Mouse (Mus musculus): ENCODE measurements around the gene 4930402H24Rik. TPM values are rescaled to one million over a fixed set of nuclear protein-coding genes. Genes with fewer than 3 reads are reported as not detected.

4930402H24Rik gene
- polyA plus RNA-seq, 1 experiment from 2014 or later = 47.8 TPM

- Histone ChIP-seq H3K27ac (ENCODE audit: low read depth, low read length) (no peak overlapping the region), H3K36me3 (ENCODE audit: control insufficient read depth, insufficient read depth, low read length) (peaks cover 27% of the 10 kb centered on the region), H3K4me1 (ENCODE audit: control insufficient read depth, insufficient read depth, low read length) (no peaks in the 10 kb centered on the region), H3K4me2 (no peak overlapping the region), H3K4me3 (ENCODE audit: low read depth, low read length) (no peak overlapping the region), H3K9ac (ENCODE audit: low read depth, low read length) (no peak overlapping the region), H3K27me3 (ENCODE audit: control insufficient read depth, insufficient read depth, low read length) (no peaks in the 10 kb centered on the region), H3K9me3 (replicated peaks; ENCODE audit: control insufficient read depth, low read length) (no peaks in the 10 kb centered on the region)
- ATAC-seq (replicated peaks; ENCODE audit: insufficient number of reproducible peaks, low FRiP score, low TSS enrichment) = no peak
- WGBS (ENCODE audit: insufficient replicate concordance) = 84% methylated on average over 8 of the region's 8 CpGs
Measured at GRCm38 (mm10) chr2:130789039-130789438, 117.2 kb downstream of the 4930402H24Rik start.

GRCm38 (mm10) chr2:130784939-130785338 lies 121.3 kb downstream of the 4930402H24Rik start:
- Histone ChIP-seq H3K4me2 (no peak overlapping the region), H3K36me3 (ENCODE audit: control insufficient read depth, insufficient read depth, low read length) (peaks cover 33% of the 10 kb centered on the region), H3K27me3 (ENCODE audit: control insufficient read depth, insufficient read depth, low read length) (no peaks in the 10 kb centered on the region), H3K4me3 (ENCODE audit: low read depth, low read length) (no peak overlapping the region), H3K4me1 (ENCODE audit: control insufficient read depth, insufficient read depth, low read length) (no peaks in the 10 kb centered on the region), H3K27ac (ENCODE audit: low read depth, low read length) (no peak overlapping the region), H3K9ac (ENCODE audit: low read depth, low read length) (no peak overlapping the region), H3K9me3 (replicated peaks; ENCODE audit: control insufficient read depth, low read length) (no peaks in the 10 kb centered on the region)
- WGBS (ENCODE audit: insufficient replicate concordance) = 62% methylated on average over 3 of the region's 3 CpGs
- no peak for ATAC-seq (replicated peaks; ENCODE audit: insufficient number of reproducible peaks, low FRiP score, low TSS enrichment)

- Histone ChIP-seq H3K9ac (ENCODE audit: low read depth, low read length) (no peak overlapping the region), H3K9me3 (replicated peaks; ENCODE audit: control insufficient read depth, low read length) (no peaks in the 10 kb centered on the region), H3K4me3 (ENCODE audit: low read depth, low read length) (no peak overlapping the region), H3K4me2 (no peak overlapping the region), H3K27ac (ENCODE audit: low read depth, low read length) (no peak overlapping the region), H3K4me1 (ENCODE audit: control insufficient read depth, insufficient read depth, low read length) (no peaks in the 10 kb centered on the region), H3K27me3 (ENCODE audit: control insufficient read depth, insufficient read depth, low read length) (no peaks in the 10 kb centered on the region), H3K36me3 (ENCODE audit: control insufficient read depth, insufficient read depth, low read length) (peaks cover 38% of the 10 kb centered on the region)
- 71% methylated on average over 2 of the region's 2 CpGs for WGBS (ENCODE audit: insufficient replicate concordance)
- ATAC-seq (replicated peaks; ENCODE audit: insufficient number of reproducible peaks, low FRiP score, low TSS enrichment) = no peak
Measured at GRCm38 (mm10) chr2:130780615-130781303, 125.4 kb downstream of the 4930402H24Rik start.

GRCm38 (mm10) chr2:130779935-130780334 lies 126.3 kb downstream of the 4930402H24Rik start:
- no peak for ATAC-seq (replicated peaks; ENCODE audit: insufficient number of reproducible peaks, low FRiP score, low TSS enrichment)
- H3K9me3 ChIP-seq (replicated peaks; ENCODE audit: control insufficient read depth, low read length) = no peaks in the 10 kb centered on the region
- H3K4me2 ChIP-seq = no peak overlapping the region
- H3K36me3 ChIP-seq (ENCODE audit: control insufficient read depth, insufficient read depth, low read length) = peaks cover 39% of the 10 kb centered on the region
- 58% methylated on average over 1 of the region's 1 CpGs for WGBS (ENCODE audit: insufficient replicate concordance)
- no peaks in the 10 kb centered on the region for H3K4me1 ChIP-seq (ENCODE audit: control insufficient read depth, insufficient read depth, low read length)
- no peak overlapping the region for H3K27ac ChIP-seq (ENCODE audit: low read depth, low read length)
- H3K9ac ChIP-seq (ENCODE audit: low read depth, low read length) = no peak overlapping the region
- H3K4me3 ChIP-seq (ENCODE audit: low read depth, low read length) = no peak overlapping the region
- no peaks in the 10 kb centered on the region for H3K27me3 ChIP-seq (ENCODE audit: control insufficient read depth, insufficient read depth, low read length)

- Histone ChIP-seq H3K27me3 (ENCODE audit: control insufficient read depth, insufficient read depth, low read length) (no peaks in the 10 kb centered on the region), H3K9ac (ENCODE audit: low read depth, low read length) (no peak overlapping the region), H3K4me3 (ENCODE audit: low read depth, low read length) (no peak overlapping the region), H3K36me3 (ENCODE audit: control insufficient read depth, insufficient read depth, low read length) (peaks cover 27% of the 10 kb centered on the region), H3K4me1 (ENCODE audit: control insufficient read depth, insufficient read depth, low read length) (no peaks in the 10 kb centered on the region), H3K9me3 (replicated peaks; ENCODE audit: control insufficient read depth, low read length) (no peaks in the 10 kb centered on the region), H3K27ac (ENCODE audit: low read depth, low read length) (no peak overlapping the region), H3K4me2 (no peak overlapping the region)
- ATAC-seq (replicated peaks; ENCODE audit: insufficient number of reproducible peaks, low FRiP score, low TSS enrichment) = no peak
- WGBS (ENCODE audit: insufficient replicate concordance) = 59% methylated on average over 7 of the region's 7 CpGs
Measured at GRCm38 (mm10) chr2:130776610-130777009, 129.6 kb downstream of the 4930402H24Rik start.

GRCm38 (mm10) chr2:130767483-130767882 lies 138.7 kb downstream of the 4930402H24Rik start:
- Histone ChIP-seq H3K27me3 (ENCODE audit: control insufficient read depth, insufficient read depth, low read length) (no peaks in the 10 kb centered on the region), H3K4me2 (no peak overlapping the region), H3K9me3 (replicated peaks; ENCODE audit: control insufficient read depth, low read length) (no peaks in the 10 kb centered on the region), H3K27ac (ENCODE audit: low read depth, low read length) (no peak overlapping the region), H3K4me3 (ENCODE audit: low read depth, low read length) (no peak overlapping the region), H3K9ac (ENCODE audit: low read depth, low read length) (no peak overlapping the region), H3K36me3 (ENCODE audit: control insufficient read depth, insufficient read depth, low read length) (peaks cover 39% of the 10 kb centered on the region), H3K4me1 (ENCODE audit: control insufficient read depth, insufficient read depth, low read length) (no peaks in the 10 kb centered on the region)
- WGBS (ENCODE audit: insufficient replicate concordance) = 57% methylated on average over 2 of the region's 2 CpGs
- ATAC-seq (replicated peaks; ENCODE audit: insufficient number of reproducible peaks, low FRiP score, low TSS enrichment) = no peak

- no peaks in the 10 kb centered on the region for H3K4me1 ChIP-seq (ENCODE audit: control insufficient read depth, insufficient read depth, low read length)
- ATAC-seq (replicated peaks; ENCODE audit: insufficient number of reproducible peaks, low FRiP score, low TSS enrichment) = no peak
- H3K36me3 ChIP-seq (ENCODE audit: control insufficient read depth, insufficient read depth, low read length) = peaks cover 36% of the 10 kb centered on the region
- no peaks in the 10 kb centered on the region for H3K27me3 ChIP-seq (ENCODE audit: control insufficient read depth, insufficient read depth, low read length)
- H3K4me2 ChIP-seq = no peak overlapping the region
- H3K27ac ChIP-seq (ENCODE audit: low read depth, low read length) = no peak overlapping the region
- no peak overlapping the region for H3K4me3 ChIP-seq (ENCODE audit: low read depth, low read length)
- no peak overlapping the region for H3K9ac ChIP-seq (ENCODE audit: low read depth, low read length)
- WGBS (ENCODE audit: insufficient replicate concordance) = 78% methylated on average over 3 of the region's 3 CpGs
- H3K9me3 ChIP-seq (replicated peaks; ENCODE audit: control insufficient read depth, low read length) = no peaks in the 10 kb centered on the region
Measured at GRCm38 (mm10) chr2:130765396-130765795, 140.8 kb downstream of the 4930402H24Rik start.

GRCm38 (mm10) chr2:130760876-130761275 lies 145.3 kb downstream of the 4930402H24Rik start:
- Histone ChIP-seq H3K27ac (ENCODE audit: low read depth, low read length) (no peak overlapping the region), H3K9ac (ENCODE audit: low read depth, low read length) (no peak overlapping the region), H3K27me3 (ENCODE audit: control insufficient read depth, insufficient read depth, low read length) (no peaks in the 10 kb centered on the region), H3K4me3 (ENCODE audit: low read depth, low read length) (no peak overlapping the region), H3K9me3 (replicated peaks; ENCODE audit: control insufficient read depth, low read length) (no peaks in the 10 kb centered on the region), H3K4me2 (no peak overlapping the region), H3K4me1 (ENCODE audit: control insufficient read depth, insufficient read depth, low read length) (0 out of 2 replicates have a peak, but pooled peaks cover 3% of the 10 kb centered on the region), H3K36me3 (ENCODE audit: control insufficient read depth, insufficient read depth, low read length) (peaks cover 24% of the 10 kb centered on the region)
- 91% methylated on average over 6 of the region's 6 CpGs for WGBS (ENCODE audit: insufficient replicate concordance)
- ATAC-seq (replicated peaks; ENCODE audit: insufficient number of reproducible peaks, low FRiP score, low TSS enrichment) = no peak

- H3K4me1 ChIP-seq (ENCODE audit: control insufficient read depth, insufficient read depth, low read length) = 0 out of 2 replicates have a peak, but pooled peaks cover 3% of the 10 kb centered on the region
- no peak overlapping the region for H3K4me2 ChIP-seq
- no peak for ATAC-seq (replicated peaks; ENCODE audit: insufficient number of reproducible peaks, low FRiP score, low TSS enrichment)
- peaks cover 9% of the 10 kb centered on the region; the same call in 1 of the 2 replicates for H3K36me3 ChIP-seq (ENCODE audit: control insufficient read depth, insufficient read depth, low read length)
- no peak overlapping the region for H3K9ac ChIP-seq (ENCODE audit: low read depth, low read length)
- 48% methylated on average over 7 of the region's 7 CpGs for WGBS (ENCODE audit: insufficient replicate concordance)
- H3K4me3 ChIP-seq (ENCODE audit: low read depth, low read length) = no peak overlapping the region
- H3K27ac ChIP-seq (ENCODE audit: low read depth, low read length) = no peak overlapping the region
- no peaks in the 10 kb centered on the region for H3K9me3 ChIP-seq (replicated peaks; ENCODE audit: control insufficient read depth, low read length)
- no peaks in the 10 kb centered on the region for H3K27me3 ChIP-seq (ENCODE audit: control insufficient read depth, insufficient read depth, low read length)
Measured at GRCm38 (mm10) chr2:130755061-130755607, 151.1 kb downstream of the 4930402H24Rik start.
